Mouse (Mus musculus): Measurements from ENCODE around the gene Rufy1. TPM values are rescaled to one million over a fixed set of nuclear protein-coding genes. Genes with fewer than 3 reads are reported as not detected.

Rufy1 gene
- total RNA-seq, 2 experiments from 2014 or later, result 38.1 to 42.5 TPM

DNA sequence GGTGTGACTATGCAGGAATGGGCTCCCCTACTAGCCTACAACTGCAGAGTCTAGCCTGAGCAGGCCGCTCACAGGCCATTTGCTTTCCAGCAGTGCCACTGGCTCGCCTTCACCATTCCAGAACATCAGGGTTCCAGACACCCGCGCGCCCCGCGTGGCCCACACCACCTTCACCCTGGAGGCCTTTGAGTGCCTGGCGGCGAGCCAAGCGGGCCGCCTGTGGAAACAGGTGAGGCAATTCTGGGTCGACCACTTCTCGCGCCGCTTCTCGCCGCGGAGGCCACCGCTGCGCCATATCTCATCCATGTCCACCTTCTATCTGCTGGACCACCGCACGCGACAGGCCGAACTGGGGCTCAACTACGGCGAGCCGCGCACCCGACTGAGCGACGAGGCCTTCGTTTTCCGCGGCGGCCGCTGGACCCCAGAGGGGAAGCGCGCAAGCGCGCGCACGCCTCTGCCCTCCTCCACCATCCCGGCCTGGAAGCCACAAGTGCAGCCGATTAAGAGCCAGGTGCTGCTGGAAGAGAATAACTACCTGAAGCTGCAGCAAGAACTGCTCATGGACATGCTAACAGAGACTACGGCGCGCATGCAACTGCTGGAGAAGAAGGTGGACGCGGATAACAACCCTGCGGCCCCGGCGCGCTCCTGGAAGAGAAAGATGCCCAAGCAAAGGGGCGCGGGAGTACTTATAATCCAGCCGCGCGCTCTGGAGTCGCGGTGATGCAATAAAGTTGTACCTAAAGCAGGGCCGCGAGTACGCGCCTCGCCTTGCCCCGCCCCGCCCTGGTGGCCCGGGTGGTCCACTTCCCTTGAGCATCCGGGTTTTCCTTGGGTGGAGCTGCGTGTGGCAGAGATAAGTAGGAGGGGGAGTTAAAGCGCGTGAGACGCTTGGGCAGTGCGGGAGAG is 71.7 kb downstream of the Rufy1 start:
- peak; percentile 81 for ATAC-seq (replicated peaks; ENCODE audit: poor library complexity)

DNA sequence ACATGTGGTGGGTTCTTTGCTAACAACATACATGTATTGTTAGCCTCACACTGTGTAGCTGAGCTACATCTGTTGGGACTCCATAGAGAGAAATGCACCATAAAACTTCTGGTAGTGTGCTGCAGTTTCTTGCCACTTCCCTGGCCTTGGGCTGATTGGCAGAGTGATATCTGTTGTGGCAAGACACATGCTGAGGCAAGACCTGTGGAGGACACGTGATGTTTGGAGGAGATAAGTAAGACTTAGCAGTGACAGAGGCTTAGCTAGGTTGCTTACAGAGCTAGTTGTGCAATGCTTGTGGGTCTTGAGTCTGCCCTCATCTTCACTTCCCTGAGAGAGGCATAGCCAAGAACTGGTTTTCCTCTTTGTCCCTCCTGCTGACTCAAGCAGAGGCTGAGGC is 75.5 kb downstream of the Rufy1 start:
- peak; percentile 79 for ATAC-seq (replicated peaks; ENCODE audit: poor library complexity)

DNA sequence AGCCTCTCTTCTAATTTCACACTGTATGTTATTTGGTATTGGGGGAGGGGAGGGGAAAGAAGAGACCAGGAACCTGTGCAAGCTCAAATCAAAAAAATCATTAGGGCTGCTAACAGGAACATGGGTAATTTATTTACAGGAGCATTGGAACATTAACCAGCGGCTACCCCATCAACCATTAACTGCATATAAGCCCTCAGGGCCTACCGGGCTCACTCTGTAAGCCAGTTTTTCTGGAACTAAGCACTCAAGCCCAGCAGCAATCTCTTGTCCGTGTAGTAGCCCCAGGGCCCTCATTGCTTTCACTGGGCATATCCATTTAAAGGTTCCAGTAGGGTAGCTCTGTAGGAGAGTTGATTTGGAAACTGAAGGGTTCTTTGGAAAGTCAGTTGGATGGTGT is 76.1 kb downstream of the Rufy1 start:
- ATAC-seq (replicated peaks; ENCODE audit: poor library complexity), result no peak

DNA sequence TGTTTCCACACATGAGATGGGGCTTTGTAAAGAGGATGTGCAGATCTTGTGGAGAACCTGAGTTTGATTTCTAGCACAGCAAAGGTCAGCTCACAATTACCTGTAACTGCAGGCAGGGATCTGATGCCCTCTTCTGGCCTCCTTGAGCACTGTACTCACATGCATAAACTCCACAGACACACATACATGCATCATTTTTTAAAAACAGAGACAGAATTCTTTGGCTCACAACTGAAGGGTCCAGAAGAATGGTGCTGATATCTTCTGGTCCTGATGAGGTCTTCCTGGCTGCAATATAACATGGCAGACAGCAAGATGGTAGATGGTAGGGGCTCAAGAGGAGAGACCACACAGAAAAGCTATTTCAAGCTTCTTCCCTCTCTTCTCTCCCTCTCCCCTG is 76.8 kb downstream of the Rufy1 start, which contains the start of gene Cby3:
Gene Cby3 (plus strand): TSS at position 301 of the 400 bp plus-strand sequence.
- no peak for ATAC-seq (replicated peaks; ENCODE audit: poor library complexity)

GRCm38 (mm10) chr11:50352177-50352576 is 78.7 kb downstream of the Rufy1 start:
- ATAC-seq (replicated peaks; ENCODE audit: poor library complexity), result no peak

- ATAC-seq (replicated peaks; ENCODE audit: poor library complexity), result peak; percentile 65
Observed at GRCm38 (mm10) chr11:50346256-50347032, 84.5 kb downstream of the Rufy1 start.

DNA sequence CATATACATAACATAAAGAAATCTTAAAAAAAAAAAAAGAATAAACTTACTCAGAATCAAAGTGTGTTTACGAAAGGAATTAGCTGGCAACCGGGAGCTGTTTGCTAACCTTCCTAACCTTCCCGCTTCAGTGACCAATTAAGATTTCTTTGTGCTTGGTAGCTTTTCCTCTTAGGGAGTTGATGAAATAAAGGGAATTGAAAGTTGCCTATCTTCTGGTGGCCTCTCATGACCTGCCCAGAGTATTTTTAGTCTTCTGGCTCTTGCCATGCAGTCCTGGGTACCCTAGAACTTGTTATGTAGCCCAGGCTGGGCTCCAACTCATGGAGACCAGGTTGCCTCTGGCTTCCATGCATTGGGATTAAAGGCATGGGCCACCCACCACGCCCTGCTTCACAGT is 85.4 kb downstream of the Rufy1 start:
- 0 out of 2 replicates have a peak, but pooled peaks have one; percentile 20 for ATAC-seq (replicated peaks; ENCODE audit: poor library complexity)

Other genes starting within 250 kb of the Rufy1 start
- 42.7 and 49.3 TPM in 2 replicates for gene Sqstm1, start 220.3 kb downstream of the Rufy1 start, total RNA-seq (2015)
- gene Sqstm1, start 220.3 kb downstream of the Rufy1 start, total RNA-seq (2017), result 207 and 220 TPM in 2 replicates
- 17.4 and 18.9 TPM in 2 replicates for gene Mgat4b, start 220.2 kb downstream of the Rufy1 start, total RNA-seq (2015)
- 10.8 and 16.2 TPM in 2 replicates for gene Mgat4b, start 220.2 kb downstream of the Rufy1 start, total RNA-seq (2017)
- 0.74 and 1.1 TPM in 2 replicates for gene Ltc4s, start 192.5 kb downstream of the Rufy1 start, total RNA-seq (2015)
- 1.4 TPM in 1 of 2 replicates, not detected in the other for gene Ltc4s, start 192.5 kb downstream of the Rufy1 start, total RNA-seq (2017)
- 14.2 and 15.9 TPM in 2 replicates for gene Maml1, start 138.8 kb downstream of the Rufy1 start, total RNA-seq (2015)
- 4.1 and 4.2 TPM in 2 replicates for gene Maml1, start 138.8 kb downstream of the Rufy1 start, total RNA-seq (2017)
- gene Canx, start 105.5 kb downstream of the Rufy1 start, total RNA-seq (2015), result 500 and 518 TPM in 2 replicates
- 1,173 and 1,480 TPM in 2 replicates for gene Canx, start 105.5 kb downstream of the Rufy1 start, total RNA-seq (2017)
- not detected in 2 replicates for gene Cby3, start 76.7 kb downstream of the Rufy1 start, total RNA-seq (2015)
- gene Cby3, start 76.7 kb downstream of the Rufy1 start, total RNA-seq (2017), result 0.29 TPM in 1 of 2 replicates, not detected in the other
- gene Hnrnph1, start 54.1 kb downstream of the Rufy1 start, total RNA-seq (2015), result 748 and 912 TPM in 2 replicates
- 703 and 864 TPM in 2 replicates for gene Hnrnph1, start 54.1 kb downstream of the Rufy1 start, total RNA-seq (2017)
- gene Adamts2, start 171.0 kb upstream of the Rufy1 start, total RNA-seq (2015), result 0.17 TPM in 1 of 2 replicates, not detected in the other
- gene Adamts2, start 171.0 kb upstream of the Rufy1 start, total RNA-seq (2017), result not detected in 2 replicates